Mouse (Mus musculus) right cerebral cortex, postnatal 10 days (tissue): ENCODE measurements around the gene Cobll1.

Experiments used
- DNase-seq, 2 experiments: peaks; one replicate each; pipeline ENCODE4 v3.0.0; 2021; ENCODE audit warnings: low spot score in 2 of 2

Gene Cobll1

GRCm38 (mm10) chr2:65090986-65091385 is 148.2 kb downstream of the Cobll1 start:
- DNase-seq: no peak

DNA sequence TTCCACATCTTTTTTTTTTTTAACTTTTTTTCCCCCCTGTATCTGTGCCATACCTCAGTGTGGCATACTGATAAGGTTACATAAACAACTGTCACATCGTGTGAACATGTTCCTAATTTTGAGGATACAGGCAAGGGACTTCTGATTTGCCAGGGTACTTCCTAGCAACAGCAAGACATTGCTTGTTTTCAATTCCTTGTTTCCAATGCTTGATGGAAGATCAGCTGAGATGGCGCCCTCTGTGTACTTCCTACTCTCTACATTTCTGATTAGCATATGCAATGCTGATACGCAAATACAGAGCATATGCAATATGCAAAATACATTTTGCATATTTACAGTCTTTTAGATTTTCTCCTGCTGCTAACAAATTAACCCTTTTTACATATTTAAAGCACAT is 152.0 kb downstream of the Cobll1 start:
- no peak for DNase-seq

- DNase-seq: no peak
These were observed 155.8 kb downstream of the Cobll1 start for GRCm38 (mm10) chr2:65083411-65083810.

DNA sequence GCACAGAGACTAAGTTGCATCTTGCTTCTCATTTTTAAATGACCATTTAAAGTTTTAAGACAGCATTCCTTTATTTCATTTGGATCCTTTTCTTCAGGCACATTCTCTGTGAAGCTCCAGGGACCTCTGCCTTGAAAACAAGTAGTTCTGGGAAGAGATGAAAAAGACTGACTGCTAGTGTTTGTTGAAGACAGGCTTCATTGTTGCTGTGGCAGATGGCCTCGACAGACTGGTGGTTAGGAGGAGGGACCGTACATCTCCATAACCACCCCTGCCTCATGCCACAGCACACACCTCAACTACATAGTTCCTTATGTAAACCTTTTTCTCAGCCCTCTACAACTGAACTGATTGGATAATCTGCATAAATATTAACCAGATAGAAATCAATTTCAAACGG is 161.7 kb downstream of the Cobll1 start:
- DNase-seq: peak in 1 of 2 experiments; percentile 40

GRCm38 (mm10) chr2:65075840-65076239 is 163.4 kb downstream of the Cobll1 start:
- no peak for DNase-seq

DNA sequence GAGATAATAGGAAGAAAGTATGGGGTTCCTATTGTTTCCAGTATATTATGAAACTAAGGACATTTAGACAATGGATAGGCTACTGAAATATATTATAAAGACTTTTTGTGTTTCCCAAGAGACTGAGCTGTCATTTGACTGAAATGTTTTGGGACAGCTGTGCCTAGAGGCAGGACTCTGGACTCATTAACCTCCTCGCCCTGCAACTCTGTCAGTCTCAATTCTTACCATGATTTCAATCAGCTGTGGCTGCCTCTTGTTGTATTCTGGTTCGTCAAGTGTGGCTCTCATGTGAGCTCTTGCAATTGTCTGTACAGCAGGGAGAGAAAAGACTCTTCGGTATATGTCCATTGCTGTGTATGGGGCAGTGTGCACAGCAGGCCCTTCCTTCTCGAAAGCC is 163.8 kb downstream of the Cobll1 start:
- no peak for DNase-seq

- DNase-seq: no peak
These were observed 167.0 kb downstream of the Cobll1 start for GRCm38 (mm10) chr2:65072205-65072604.

DNA sequence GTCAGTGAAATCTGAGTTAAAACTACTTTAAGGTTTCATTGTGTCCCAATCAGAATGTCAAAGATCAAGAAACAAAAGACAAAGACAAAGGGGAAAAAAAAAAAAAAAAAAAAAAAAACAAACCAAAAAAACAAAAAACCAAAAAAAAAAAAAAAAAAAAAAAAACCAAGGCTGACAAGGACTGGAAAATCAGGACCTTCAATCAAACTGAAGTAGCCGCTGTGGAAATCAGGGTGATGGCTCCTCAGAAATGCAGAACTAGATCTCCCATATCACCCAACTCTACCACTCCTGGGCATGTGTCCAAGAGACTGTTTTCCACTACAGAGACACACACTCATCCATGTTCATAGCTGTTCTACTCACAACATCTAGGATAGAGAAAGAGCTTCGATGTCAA is 185.4 kb downstream of the Cobll1 start:
- DNase-seq: no peak

DNA sequence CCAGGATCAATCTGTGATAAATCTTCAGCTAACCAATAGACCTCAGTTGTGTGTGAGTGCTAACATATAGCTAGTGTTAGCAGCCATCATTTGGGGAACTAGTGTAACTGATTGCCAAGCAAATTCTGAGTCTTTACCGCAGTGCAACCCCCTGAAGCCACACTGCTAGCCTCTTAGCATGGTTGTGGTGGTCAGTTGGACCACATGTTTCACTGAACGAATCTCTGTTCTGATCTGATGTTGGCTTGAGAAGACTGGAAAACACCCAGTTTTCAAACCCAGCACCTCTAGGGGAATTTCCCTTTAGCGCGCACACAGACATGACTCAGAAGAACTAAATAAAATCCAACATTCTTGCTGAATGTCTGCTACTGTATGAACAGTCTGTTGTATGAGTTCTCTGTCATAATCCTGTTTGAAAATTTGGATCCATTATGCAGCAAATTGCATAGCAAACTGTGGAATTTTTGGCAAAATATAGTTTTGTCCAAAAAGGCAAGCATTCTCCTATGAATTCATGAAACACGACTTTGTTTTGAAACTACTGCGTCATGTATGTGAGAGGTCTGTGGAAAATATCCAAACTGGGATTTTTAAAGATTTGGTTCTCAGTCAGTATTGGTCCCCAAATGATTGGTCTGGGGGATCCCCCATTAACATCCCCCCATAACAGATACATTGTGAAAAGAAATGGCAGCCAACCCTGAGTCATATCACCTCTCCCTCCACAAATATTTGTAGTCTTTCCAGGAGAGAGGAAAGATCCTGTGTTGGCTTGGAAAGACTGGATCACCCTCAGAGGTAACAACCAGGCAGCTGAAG is 186.8 kb downstream of the Cobll1 start:
- DNase-seq: no peak

DNA sequence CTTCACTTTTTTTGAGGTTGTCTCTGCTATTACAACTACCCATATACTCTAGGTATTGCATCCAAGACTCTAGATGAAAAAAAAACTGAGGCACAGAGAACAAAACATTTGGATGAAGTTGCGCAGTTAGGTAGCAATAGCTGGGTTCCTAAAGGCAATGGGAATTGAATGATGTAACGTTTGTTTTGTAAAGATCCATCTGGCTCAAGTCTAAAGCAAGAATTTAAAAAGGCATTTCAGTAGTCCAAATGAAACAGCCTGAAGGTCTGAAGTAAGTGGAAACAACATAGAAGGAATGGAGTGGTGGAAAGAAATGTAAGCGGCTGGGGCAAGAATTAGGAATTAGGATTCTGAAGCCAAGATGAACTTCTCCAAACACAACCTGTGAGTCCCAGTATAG is 188.4 kb downstream of the Cobll1 start:
- no peak for DNase-seq

- no peak for DNase-seq
These were observed 190.8 kb downstream of the Cobll1 start for GRCm38 (mm10) chr2:65048234-65049017.
